ENCODE assay signal across 9 mouse cellular contexts in genomic region chr17:47841931-47842623, GRCm38 (mm10). TPM values are rescaled to one million over a fixed set of nuclear protein-coding genes. Genes with fewer than 3 reads are reported as not detected.
DNase-seq lines count a peak whose midpoint lies in the region; ATAC-seq and TF ChIP-seq lines count a peak whose summit lies in the region.
"Had no signal": no experiment of that assay in that cellular context is flagged by ENCODE, and none has a peak within 500 bp of the region (broad histone marks: within the 10 kb centered on the region; RNA-seq: fewer than 3 reads in every experiment).

No protein-coding gene starts in this region.

- H3K27me3 ChIP-seq in kidney, postnatal 0 days (ENCODE audit: insufficient read depth, low read length) = no peaks in the 10 kb centered on the region
- no peaks in the 10 kb centered on the region for H3K27me3 ChIP-seq in thymus, adult 2 months (ENCODE audit: control insufficient read depth, insufficient read depth, low read length)
- no peaks in the 10 kb centered on the region for H3K27me3 ChIP-seq in hindbrain, embryonic 12.5 days
- H3K27me3 ChIP-seq: hindbrain, embryonic 15.5 days had no signal

- DNase-seq in layer of hippocampus, adult 11-12 months (ENCODE audit: low spot score) = peak; percentile 35
- no peak for DNase-seq in layer of hippocampus, postnatal 36 days
- peak; percentile 36 for DNase-seq in brain, embryonic 14.5 days (ENCODE audit: low read depth)
- peak; percentile 90 for DNase-seq in heart, adult 8-10 months (ENCODE audit: low spot score)
- DNase-seq in kidney, postnatal 0 days (ENCODE audit: low spot score) = peak; percentile 73
- peak; percentile 30 for DNase-seq in ovary, postnatal 10 days (ENCODE audit: low spot score)
- DNase-seq in thymus, adult 2 months = no peak

- H3K4me1 ChIP-seq in kidney, postnatal 0 days (replicated peaks; ENCODE audit: insufficient read depth, low read length) = peaks cover 4% of the 10 kb centered on the region; the same call in 1 of the 2 replicates
- H3K4me1 ChIP-seq in thymus, adult 2 months (replicated peaks; ENCODE audit: control insufficient read depth, insufficient read depth, low read length) = no peaks in the 10 kb centered on the region; the same call in 1 of the 2 replicates
- no peaks in the 10 kb centered on the region for H3K4me1 ChIP-seq in hindbrain, embryonic 12.5 days
- H3K4me1 ChIP-seq: hindbrain, embryonic 15.5 days had no signal

- peak; percentile 49; the same call in 1 of the 2 replicates for ATAC-seq in kidney, postnatal 0 days (replicated peaks; ENCODE audit: low FRiP score, low read depth)
- ATAC-seq in hindbrain, embryonic 12.5 days (ENCODE audit: low FRiP score) = no peak

- TF ChIP-seq CTCF in brain, embryonic 14.5 days (IDR thresholded peaks at IDR 0.05; ENCODE audit: borderline replicate concordance, extremely low read depth, insufficient read depth, insufficient read length) = no peak
- no peak for TF ChIP-seq CTCF in kidney, postnatal 0 days (IDR thresholded peaks at IDR 0.05; ENCODE audit: low read depth)
- no peak for TF ChIP-seq CTCF in thymus, adult 2 months (IDR thresholded peaks at IDR 0.05; ENCODE audit: borderline replicate concordance, control insufficient read depth, extremely low read depth, insufficient read depth, low read length, poor library complexity)

- WGBS in kidney, postnatal 0 days = 50% methylated on average over 19 of the region's 19 CpGs
- 30% methylated on average over 19 of the region's 19 CpGs for WGBS in thymus, adult 2 months
- 73% methylated on average over 19 of the region's 19 CpGs for WGBS in hindbrain, embryonic 12.5 days

- peak overlapping the region; percentile 42; the same call in 1 of the 2 replicates for H3K27ac ChIP-seq in kidney, postnatal 0 days
- H3K27ac ChIP-seq in thymus, adult 2 months (ENCODE audit: control insufficient read depth, insufficient read depth, low read length) = no peak overlapping the region
- H3K27ac ChIP-seq in hindbrain, embryonic 12.5 days = no peak overlapping the region
- H3K27ac ChIP-seq: hindbrain, embryonic 15.5 days had no signal

- TF ChIP-seq POLR2A in brain, embryonic 14.5 days (IDR thresholded peaks at IDR 0.05; ENCODE audit: borderline replicate concordance, extremely low read depth, insufficient read depth, insufficient read length, poor library complexity, severe bottlenecking) = no peak
- no peak for TF ChIP-seq POLR2A in thymus, adult 2 months (IDR thresholded peaks at IDR 0.05; ENCODE audit: control insufficient read depth, extremely low read depth, insufficient read depth, low read length, poor library complexity)

- H3K4me3 ChIP-seq in kidney, postnatal 0 days (replicated peaks; ENCODE audit: low read depth, low read length) = no peak overlapping the region
- no peak overlapping the region for H3K4me3 ChIP-seq in thymus, adult 2 months (ENCODE audit: control insufficient read depth, insufficient read depth, low read length)
- H3K4me3 ChIP-seq in hindbrain, embryonic 12.5 days = no peak overlapping the region
- H3K4me3 ChIP-seq: hindbrain, embryonic 15.5 days had no signal

- no peaks in the 10 kb centered on the region for H3K36me3 ChIP-seq in kidney, postnatal 0 days (ENCODE audit: insufficient read depth, low read length)
- no peaks in the 10 kb centered on the region for H3K36me3 ChIP-seq in thymus, adult 2 months (ENCODE audit: control insufficient read depth, insufficient read depth, low read length)
- no peaks in the 10 kb centered on the region for H3K36me3 ChIP-seq in hindbrain, embryonic 12.5 days
- H3K36me3 ChIP-seq: hindbrain, embryonic 15.5 days had no signal

- peak overlapping the region; percentile 6; the same call in 1 of the 2 replicates for H3K4me2 ChIP-seq in kidney, postnatal 0 days (ENCODE audit: low read length)
- no peak overlapping the region for H3K4me2 ChIP-seq in hindbrain, embryonic 12.5 days (replicated peaks)
- H3K4me2 ChIP-seq: hindbrain, embryonic 15.5 days had no signal

- H3K9me3 ChIP-seq in kidney, postnatal 0 days (replicated peaks; ENCODE audit: low read length) = no peaks in the 10 kb centered on the region
- peaks cover 8% of the 10 kb centered on the region; the same call in 1 of the 2 replicates for H3K9me3 ChIP-seq in hindbrain, embryonic 12.5 days (replicated peaks)
- H3K9me3 ChIP-seq: hindbrain, embryonic 15.5 days had no signal

- H3K9ac ChIP-seq in kidney, postnatal 0 days (ENCODE audit: low read depth, low read length) = no peak overlapping the region
- no peak overlapping the region for H3K9ac ChIP-seq in hindbrain, embryonic 12.5 days
- H3K9ac ChIP-seq: hindbrain, embryonic 15.5 days had no signal

RNA-seq across cellular contexts. Expression of gene Mdfi, which starts 7.6 kb away (rescaled TPM):
- under 1 TPM; 0.40 to 0.91 TPM for total RNA-seq in layer of hippocampus, postnatal 36 days (2021)
- polyA plus RNA-seq in brain, embryonic 14.5 days (2012; rRNA removed) = 35.8 and 37.8 TPM in 2 replicates
- 1 to 10 TPM; 1.7 to 2.2 (median 1.9) TPM for total RNA-seq in heart, adult 8-10 months (2022)
- polyA plus RNA-seq in kidney, postnatal 0 days (2015; fragmentation: Nextera tagmentation; extraction: Ambion mirVana) = 5.5 and 6.2 TPM in 2 replicates
- 18.9 and 19.8 TPM in 2 replicates for polyA plus RNA-seq in thymus, adult 2 months (2012; rRNA removed)
- polyA plus RNA-seq in hindbrain, embryonic 12.5 days (2016; fragmentation: Nextera tagmentation; extraction: Ambion mirVana) = 15.0 and 20.9 TPM in 2 replicates

Comparison
In these comparisons a context has a peak if more than half of its experiments do, and no peak if none do; other contexts are left out.
1. DNase-seq: peak in layer of hippocampus, adult 11-12 months (single experiment), brain, embryonic 14.5 days (single experiment), heart, adult 8-10 months (single experiment), kidney, postnatal 0 days (single experiment) and ovary, postnatal 10 days (single experiment); none in layer of hippocampus, postnatal 36 days (0 of 2) and thymus, adult 2 months (single experiment).